Mouse (Mus musculus): ENCODE results near the gene Slc8a2. TPM values are rescaled to one million over a fixed set of nuclear protein-coding genes. Genes with fewer than 3 reads are reported as not detected.

The Slc8a2 gene
- not detected for polyA plus RNA-seq (2017; shearing (Covaris generic))

DNA sequence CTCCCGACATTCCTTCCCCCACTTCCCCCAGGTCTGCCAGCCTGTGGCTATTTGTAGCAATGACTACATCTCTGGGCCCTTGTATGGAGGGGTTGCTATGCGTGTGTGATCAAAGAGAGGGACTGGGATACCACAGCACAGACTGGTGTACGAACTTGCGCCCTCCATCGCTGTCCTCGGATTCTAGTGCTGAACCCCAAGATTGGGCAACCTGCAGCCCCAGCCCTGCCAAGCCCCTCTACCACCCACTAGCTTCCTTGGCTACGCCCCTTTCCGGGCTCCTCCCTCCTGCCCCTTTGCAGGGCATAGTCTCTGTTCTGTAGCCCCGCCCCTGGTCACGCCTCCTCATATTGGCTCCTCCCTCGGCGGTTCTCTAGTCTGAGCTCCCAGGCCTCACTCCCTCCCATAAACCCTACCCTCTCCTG lies at the start of gene Slc8a2:
TSS of gene Slc8a2 (plus strand) at position 406 of the 425 bp plus-strand sequence.

DNA sequence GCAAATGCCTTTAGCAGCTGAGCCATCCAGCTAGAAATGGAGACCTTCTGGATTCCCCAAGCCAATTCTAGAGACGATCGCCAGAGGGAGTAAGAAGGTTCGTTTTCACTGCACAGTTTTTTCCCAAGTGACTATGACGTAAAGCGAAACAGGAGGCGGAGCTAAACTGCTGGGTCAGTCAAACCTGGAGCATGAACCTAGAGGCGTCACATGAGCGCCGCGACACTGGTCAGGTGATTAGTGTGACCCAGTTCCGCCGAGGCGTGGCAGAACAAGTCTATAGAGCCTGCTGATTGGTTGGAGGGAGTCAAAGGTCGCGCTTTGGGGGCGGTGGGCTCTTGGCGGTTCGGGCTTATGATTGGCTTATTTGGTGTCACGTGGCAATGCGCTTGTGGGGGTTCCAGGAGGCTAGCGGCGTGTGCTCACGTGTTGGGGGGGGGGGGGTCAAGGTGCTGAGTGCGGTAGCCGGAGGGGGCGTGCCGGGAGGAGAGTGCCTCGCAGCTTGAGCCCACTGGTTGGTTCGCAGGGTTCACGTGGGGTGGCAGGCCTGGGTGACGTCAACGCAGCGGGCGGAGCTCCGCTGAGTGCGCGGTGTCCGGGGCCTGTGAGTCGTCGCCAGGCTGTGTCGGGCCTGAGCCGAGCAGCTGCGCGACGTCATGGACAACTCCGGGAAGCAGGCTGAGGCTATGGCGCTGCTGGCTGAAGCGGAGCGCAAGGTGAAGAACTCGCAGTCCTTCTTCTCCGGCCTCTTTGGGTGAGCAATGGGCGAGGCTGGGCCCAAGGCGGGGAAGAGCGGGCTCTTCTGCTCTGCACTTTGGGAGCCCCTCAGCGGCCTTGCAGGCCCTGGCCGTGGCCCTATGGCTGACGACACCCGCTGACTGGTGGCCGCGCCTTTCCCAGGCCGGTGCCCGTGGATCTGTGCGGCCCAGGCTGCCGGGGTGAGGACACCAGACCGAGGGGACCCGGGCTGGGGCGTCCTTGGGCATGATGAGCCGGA lies 31.3 kb upstream of the Slc8a2 start, which contains the start of gene Napa:
TSS of gene Napa (plus strand) at position 438 of the 997 bp plus-strand sequence.

DNA sequence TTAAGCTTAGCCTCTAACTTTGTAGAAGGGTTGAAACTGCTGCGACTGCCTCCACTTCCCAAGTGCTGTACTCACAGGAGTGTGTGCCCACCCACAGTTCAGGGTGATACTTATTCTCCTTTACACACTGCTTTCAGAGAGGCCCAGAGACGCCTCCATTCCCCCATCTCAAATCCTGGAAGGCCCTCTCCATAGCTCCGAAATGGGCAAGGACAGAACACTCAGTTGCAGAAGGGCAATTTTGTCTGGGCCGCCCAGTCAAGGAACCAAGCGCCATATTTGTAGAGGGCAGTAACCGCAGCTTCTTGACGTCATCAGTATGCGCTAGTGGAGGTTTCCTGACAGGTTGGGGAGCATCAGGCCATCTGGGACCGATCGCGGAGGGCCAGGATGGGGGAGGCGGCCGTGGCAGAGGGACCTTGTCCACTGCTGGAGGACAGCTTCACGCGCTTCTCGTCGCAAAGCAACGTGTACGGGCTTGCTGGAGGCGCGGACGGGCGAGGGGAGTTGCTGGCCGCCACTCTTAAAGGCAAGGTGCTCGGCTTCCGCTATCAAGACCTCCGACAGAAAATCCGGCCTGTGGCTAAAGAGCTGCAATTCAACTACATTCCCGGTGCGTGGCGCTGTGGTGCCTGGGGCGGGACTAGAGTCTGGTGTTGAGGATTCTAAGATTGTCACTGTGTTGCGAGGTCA lies 9.9 kb upstream of the Slc8a2 start, which contains the start of gene Kptn:
TSS of gene Kptn (plus strand) at position 327 of the 693 bp plus-strand sequence.

DNA sequence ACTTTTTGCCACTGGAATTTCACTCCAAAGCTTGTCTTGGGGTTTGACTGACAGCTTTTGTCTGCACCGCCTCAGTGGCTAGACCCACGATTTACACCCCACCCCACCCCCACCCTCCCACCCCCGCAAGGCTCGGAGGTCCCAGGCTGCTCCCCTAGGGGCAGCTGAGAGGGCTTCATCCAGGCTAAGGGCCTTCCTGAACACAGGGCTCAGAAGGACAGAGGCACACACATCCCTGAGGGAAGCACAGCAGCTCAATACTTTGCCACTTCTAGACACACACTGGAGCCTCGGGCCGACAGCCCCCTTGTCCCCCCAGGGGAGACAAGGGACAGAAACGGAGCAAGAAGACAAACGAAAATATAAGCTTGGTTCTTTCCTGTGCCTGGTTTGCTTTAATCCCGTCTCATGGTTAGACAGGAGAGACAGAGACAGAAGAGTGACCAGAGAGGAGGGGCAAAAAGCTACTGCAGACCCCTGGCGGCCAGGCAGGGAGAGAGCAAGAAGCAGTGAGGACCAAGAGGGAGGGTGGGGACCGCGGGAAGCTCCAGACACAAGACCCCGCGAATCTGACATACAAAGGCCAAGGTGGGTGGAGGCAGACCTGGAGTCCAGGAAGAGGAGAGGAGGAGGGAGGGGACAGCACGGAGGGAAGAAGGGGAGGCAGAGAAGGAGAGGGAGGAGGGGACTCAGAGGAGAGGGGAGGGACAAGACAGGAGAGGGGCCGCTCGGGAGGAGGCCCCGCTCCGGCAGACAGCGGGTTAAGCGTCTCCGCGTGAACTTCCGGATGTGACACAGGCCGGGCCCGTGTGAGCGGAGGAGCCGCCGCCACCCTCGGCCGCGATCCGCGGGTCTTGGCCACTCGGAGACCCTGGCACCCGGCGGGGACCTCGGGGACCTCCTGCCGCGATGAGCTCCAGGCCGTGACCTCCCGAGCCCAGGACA lies 45.2 kb downstream of the Slc8a2 start, which contains the start of gene Meis3:
TSS of gene Meis3 (plus strand) at position 494 of the 945 bp plus-strand sequence.

Other genes starting within 250 kb of the Slc8a2 start
- gene Crx, start 249.9 kb upstream of the Slc8a2 start, polyA plus RNA-seq (2017; shearing (Covaris generic)): not detected
- not detected for gene Crxos, start 247.2 kb upstream of the Slc8a2 start, polyA plus RNA-seq (2017; shearing (Covaris generic))
- 575 TPM for gene Selenow, start 207.4 kb upstream of the Slc8a2 start, polyA plus RNA-seq (2017; shearing (Covaris generic))
- 409 TPM for gene Nop53, start 183.8 kb upstream of the Slc8a2 start, polyA plus RNA-seq (2017; shearing (Covaris generic))
- gene Ehd2, start 162.3 kb upstream of the Slc8a2 start, polyA plus RNA-seq (2017; shearing (Covaris generic)): 0.06 TPM
- 7.0 TPM for gene Bicra, start 81.9 kb upstream of the Slc8a2 start, polyA plus RNA-seq (2017; shearing (Covaris generic))
- gene Zfp541, start 68.0 kb upstream of the Slc8a2 start, polyA plus RNA-seq (2017; shearing (Covaris generic)): 0.06 TPM
- 227 TPM for gene Napa, start 31.4 kb upstream of the Slc8a2 start, polyA plus RNA-seq (2017; shearing (Covaris generic))
- gene Kptn, start 9.9 kb upstream of the Slc8a2 start, polyA plus RNA-seq (2017; shearing (Covaris generic)): 24.4 TPM
- 71.3 TPM for gene Meis3, start 45.3 kb downstream of the Slc8a2 start, polyA plus RNA-seq (2017; shearing (Covaris generic))
- gene Dhx34, start 92.2 kb downstream of the Slc8a2 start, polyA plus RNA-seq (2017; shearing (Covaris generic)): 31.8 TPM
- gene C5ar2, start 114.3 kb downstream of the Slc8a2 start, polyA plus RNA-seq (2017; shearing (Covaris generic)): not detected
- not detected for gene C5ar1, start 129.7 kb downstream of the Slc8a2 start, polyA plus RNA-seq (2017; shearing (Covaris generic))
- gene Inafm1, start 143.8 kb downstream of the Slc8a2 start, polyA plus RNA-seq (2017; shearing (Covaris generic)): 6.5 TPM
- gene Ccdc9, start 157.0 kb downstream of the Slc8a2 start, polyA plus RNA-seq (2017; shearing (Covaris generic)): 69.7 TPM
- 40.1 TPM for gene Bbc3, start 178.6 kb downstream of the Slc8a2 start, polyA plus RNA-seq (2017; shearing (Covaris generic))

All from CD4-positive, CD25-positive, alpha-beta regulatory T cell (primary cell).